Mouse (Mus musculus) C2C12 (cell line): ENCODE measurements around the gene H2al2a. TPM values are rescaled to one million over a fixed set of nuclear protein-coding genes. Genes with fewer than 3 reads are reported as not detected.

Source experiments
- H3K27me3 ChIP-seq: one replicate; pipeline ENCODE4 v1.6.1; 2011; ENCODE audit not compliant: control insufficient read depth, insufficient read depth, insufficient read length
- H3K36me3 ChIP-seq: one replicate; pipeline ENCODE4 v1.6.1; 2011; ENCODE audit not compliant: control insufficient read depth, insufficient read depth
- H3K4me3 ChIP-seq: one replicate; pipeline ENCODE4 v1.5.1; 2011; ENCODE audit warnings: mild to moderate bottlenecking, control low read depth; ENCODE audit not compliant: poor library complexity, insufficient read depth, severe bottlenecking
- H3K79me2 ChIP-seq: one replicate; pipeline ENCODE4 v1.6.1; 2011; ENCODE audit not compliant: control insufficient read depth, insufficient read depth
- H3K79me3 ChIP-seq: one replicate; pipeline ENCODE4 v1.6.1; 2011; ENCODE audit warnings: low read depth, control low read depth
- H3ac ChIP-seq: one replicate; pipeline ENCODE3; 2011; ENCODE audit warnings: low read depth; ENCODE audit not compliant: control insufficient read depth, insufficient read length
- CEBPB ChIP-seq: IDR thresholded peaks from one replicate; pipeline ENCODE4 v1.6.1; 2011; ENCODE audit warnings: low read depth, mild to moderate bottlenecking, control low read depth, moderate library complexity
- CTCF ChIP-seq: IDR thresholded peaks from one replicate; pipeline ENCODE4 v1.5.1; 2011; ENCODE audit not compliant: control insufficient read depth, insufficient read depth, insufficient read length
- FOSL1 ChIP-seq: IDR thresholded peaks from one replicate; pipeline ENCODE4 v1.8.0; 2011; ENCODE audit warnings: mild to moderate bottlenecking, low read length; ENCODE audit not compliant: poor library complexity, insufficient read depth, severe bottlenecking
- MAX ChIP-seq: IDR thresholded peaks from one replicate; pipeline ENCODE4 v1.6.1; 2011; ENCODE audit warnings: mild to moderate bottlenecking, control low read depth
- MYOD1 ChIP-seq: IDR thresholded peaks from one replicate; pipeline ENCODE4 v1.6.1; 2011; ENCODE audit warnings: low read depth; ENCODE audit not compliant: control insufficient read depth, insufficient read length
- MYOG ChIP-seq: IDR thresholded peaks from one replicate; pipeline ENCODE4 v1.6.1; 2011; ENCODE audit not compliant: control insufficient read depth, insufficient read length; ENCODE audit errors: extremely low read depth
- USF1 ChIP-seq: IDR thresholded peaks from one replicate; pipeline ENCODE4 v1.6.1; 2011; ENCODE audit warnings: low read depth, mild to moderate bottlenecking, control low read depth, moderate library complexity
- polyA plus RNA-seq: library from polyadenylated mRNA; unstranded; fragments of >200 nt; fragmentation: generic; extraction: Trizol; gene quantifications from one replicate; pipeline ENCODE4 v1.2.1, GENCODE M21; 2012; ENCODE audit warnings: missing spikeins

Gene H2al2a
- polyA plus RNA-seq, 1 experiment = not detected

GRCm38 (mm10) chr2:18033166-18034108 lies 36.7 kb upstream of the H2al2a start:
- no peak for TF ChIP-seq CEBPB
- no peak for TF ChIP-seq FOSL1
- no peak for TF ChIP-seq USF1
- no peak for TF ChIP-seq MYOD1
- no peak for TF ChIP-seq MAX
- no peak for TF ChIP-seq MYOG
- TF ChIP-seq CTCF = no peak
- no peaks in the 10 kb centered on the region for H3K79me2 ChIP-seq
- no peaks in the 10 kb centered on the region for H3K27me3 ChIP-seq
- H3K36me3 ChIP-seq = no peaks in the 10 kb centered on the region
- H3K4me3 ChIP-seq = no peak overlapping the region
- H3ac ChIP-seq = no peak overlapping the region
- H3K79me3 ChIP-seq = no peaks in the 10 kb centered on the region

GRCm38 (mm10) chr2:18032538-18032895 lies 35.8 kb upstream of the H2al2a start:
- Histone ChIP-seq H3K4me3 (no peak overlapping the region), H3K79me2 (peaks cover 7% of the 10 kb centered on the region), H3K36me3 (no peaks in the 10 kb centered on the region), H3ac (no peak overlapping the region), H3K27me3 (no peaks in the 10 kb centered on the region), H3K79me3 (no peaks in the 10 kb centered on the region)
- no peak for TF ChIP-seq MYOD1
- TF ChIP-seq MAX = no peak

GRCm38 (mm10) chr2:18031831-18032537 lies 35.2 kb upstream of the H2al2a start:
- Histone ChIP-seq H3K4me3 (no peak overlapping the region), H3K27me3 (no peaks in the 10 kb centered on the region)
- TF ChIP-seq USF1 (no peak), MYOD1 (no peak), CTCF (no peak), FOSL1 (no peak), MYOG (no peak), CEBPB (no peak), MAX (no peak)

GRCm38 (mm10) chr2:18031271-18031821 lies 34.6 kb upstream of the H2al2a start:
- Histone ChIP-seq H3K79me3 (no peaks in the 10 kb centered on the region), H3K27me3 (no peaks in the 10 kb centered on the region), H3K4me3 (no peak overlapping the region), H3K79me2 (peaks cover 7% of the 10 kb centered on the region), H3K36me3 (peaks cover under 1% of the 10 kb centered on the region), H3ac (no peak overlapping the region)
- no peak for TF ChIP-seq CEBPB
- TF ChIP-seq MYOG = no peak
- no peak for TF ChIP-seq CTCF
- TF ChIP-seq FOSL1 = no peak
- TF ChIP-seq USF1 = no peak
- no peak for TF ChIP-seq MYOD1
- TF ChIP-seq MAX = no peak

More at GRCm38 (mm10) chr2:18031831-18032537, 35.2 kb upstream of the H2al2a start:
- H3K79me3 ChIP-seq = no peaks in the 10 kb centered on the region
- no peaks in the 10 kb centered on the region for H3K36me3 ChIP-seq
- peaks cover 7% of the 10 kb centered on the region for H3K79me2 ChIP-seq
- H3ac ChIP-seq = no peak overlapping the region

- Histone ChIP-seq H3K36me3 (peaks cover 9% of the 10 kb centered on the region), H3K79me2 (peaks cover 7% of the 10 kb centered on the region), H3K4me3 (no peak overlapping the region), H3ac (no peak overlapping the region), H3K27me3 (no peaks in the 10 kb centered on the region), H3K79me3 (peaks cover 4% of the 10 kb centered on the region)
- TF ChIP-seq MYOG (no peak), USF1 (no peak), CEBPB (no peak), MYOD1 (no peak), MAX (no peak), FOSL1 (no peak), CTCF (no peak)
Observed at GRCm38 (mm10) chr2:18030581-18030980, 33.8 kb upstream of the H2al2a start.
